Mouse (Mus musculus) hindbrain, embryonic 10.5 days (tissue): ENCODE measurements around the gene Ccdc153. TPM values are rescaled to one million over a fixed set of nuclear protein-coding genes. Genes with fewer than 3 reads are reported as not detected.

Experiments
- DNase-seq: peaks from one replicate; pipeline ENCODE4 v3.0.0-alpha.2; 2017; ENCODE audit warnings: low spot score
- H3K27ac ChIP-seq: fragments of 300-500 bp; sonication (generic); 2 replicates; pipeline ENCODE4 v1.5.1; 2016; ENCODE audit warnings: mild to moderate bottlenecking, moderate library complexity
- H3K27me3 ChIP-seq: fragments of 300-500 bp; sonication (generic); 2 replicates; pipeline ENCODE4 v1.6.1; 2016; ENCODE audit warnings: mild to moderate bottlenecking; ENCODE audit not compliant: poor library complexity, insufficient read depth, severe bottlenecking
- H3K36me3 ChIP-seq: fragments of 300-500 bp; sonication (generic); 2 replicates; pipeline ENCODE4 v1.6.1; 2016; ENCODE audit warnings: mild to moderate bottlenecking, moderate library complexity
- H3K4me1 ChIP-seq: fragments of 300-500 bp; sonication (generic); replicated peaks from 2 replicates; pipeline ENCODE4 v1.6.1; 2016; ENCODE audit warnings: mild to moderate bottlenecking
- H3K4me3 ChIP-seq: fragments of 300-500 bp; sonication (generic); 2 replicates; pipeline ENCODE4 v1.5.1; 2016; ENCODE audit warnings: mild to moderate bottlenecking, moderate library complexity
- H3K9me3 ChIP-seq: fragments of 300-500 bp; sonication (generic); 2 replicates; pipeline ENCODE4 v1.6.1; 2016; ENCODE audit warnings: mild to moderate bottlenecking, moderate library complexity
- WGBS: fragments of 180-500 bp; shearing (Covaris S2); methylation state at CpG from one replicate; pipeline ENCODE4 v1.1.7; 2016; 5-methylcytosine and 5-hydroxymethylcytosine counted together
- polyA plus RNA-seq: library from polyadenylated mRNA; unstranded; fragments of >200 nt; fragmentation: Nextera tagmentation; extraction: Ambion mirVana; gene quantifications from 2 replicates; pipeline ENCODE4 v1.2.1, GENCODE M21; 2016

Gene Ccdc153
- polyA plus RNA-seq, 1 experiment from 2014 or later, result not detected

- peak; percentile 75 for DNase-seq
- WGBS, result 6% methylated on average over 28 of the region's 28 CpGs
- Histone ChIP-seq H3K36me3 (no peaks in the 10 kb centered on the region), H3K27ac (peak overlapping the region; percentile 86), H3K4me3 (peak overlapping the region; percentile 58), H3K9me3 (0 out of 2 replicates have a peak, but pooled peaks cover 2% of the 10 kb centered on the region), H3K4me1 (peaks cover 23% of the 10 kb centered on the region), H3K27me3 (peaks cover 7% of the 10 kb centered on the region; the same call in 1 of the 2 replicates)
These were observed 27.5 kb downstream of the Ccdc153 start for GRCm38 (mm10) chr9:44268027-44268360.

GRCm38 (mm10) chr9:44268432-44268831 lies 28.0 kb downstream of the Ccdc153 start, which contains the start of gene Nlrx1:
Gene Nlrx1, minus strand, starts transcription at chr9:44268599.
- no peak for DNase-seq
- WGBS, result 76% methylated on average over 6 of the region's 6 CpGs
- peak within 1 kb of the TSS; percentile 58 for H3K4me3 ChIP-seq
- peak within 1 kb of the TSS; percentile 86 for H3K27ac ChIP-seq
- H3K36me3 ChIP-seq, result no peaks in the 10 kb centered on the region; the same call in 1 of the 2 replicates
- H3K9me3 ChIP-seq, result 0 out of 2 replicates have a peak, but pooled peaks cover 2% of the 10 kb centered on the region
- H3K4me1 ChIP-seq, result peaks cover 23% of the 10 kb centered on the region
- H3K27me3 ChIP-seq, result peaks cover 7% of the 10 kb centered on the region; the same call in 1 of the 2 replicates

GRCm38 (mm10) chr9:44269077-44269476 lies 28.6 kb downstream of the Ccdc153 start:
- Histone ChIP-seq H3K9me3 (0 out of 2 replicates have a peak, but pooled peaks cover 2% of the 10 kb centered on the region), H3K27ac (no peak overlapping the region), H3K4me1 (peaks cover 23% of the 10 kb centered on the region), H3K36me3 (peaks cover 2% of the 10 kb centered on the region; the same call in 1 of the 2 replicates), H3K27me3 (peaks cover 7% of the 10 kb centered on the region; the same call in 1 of the 2 replicates), H3K4me3 (no peak overlapping the region)
- 76% methylated on average over 3 of the region's 3 CpGs for WGBS
- DNase-seq, result no peak

- Histone ChIP-seq H3K27me3 (peaks cover 7% of the 10 kb centered on the region; the same call in 1 of the 2 replicates), H3K4me1 (peaks cover 19% of the 10 kb centered on the region), H3K4me3 (no peak overlapping the region), H3K36me3 (peaks cover 10% of the 10 kb centered on the region), H3K9me3 (0 out of 2 replicates have a peak, but pooled peaks cover 2% of the 10 kb centered on the region), H3K27ac (no peak overlapping the region)
- WGBS, result 87% methylated on average over 4 of the region's 4 CpGs
- no peak for DNase-seq
These were observed 29.5 kb downstream of the Ccdc153 start for GRCm38 (mm10) chr9:44269973-44270372.

- peaks cover 32% of the 10 kb centered on the region for H3K27me3 ChIP-seq
- no peaks in the 10 kb centered on the region for H3K9me3 ChIP-seq
- no peak for DNase-seq
- peaks cover 20% of the 10 kb centered on the region for H3K36me3 ChIP-seq
- WGBS, result 73% methylated on average over 5 of the region's 5 CpGs
- no peak overlapping the region for H3K4me3 ChIP-seq
- H3K4me1 ChIP-seq, result peaks cover 23% of the 10 kb centered on the region
- no peak overlapping the region for H3K27ac ChIP-seq
These were observed 42.7 kb downstream of the Ccdc153 start for GRCm38 (mm10) chr9:44283183-44283582.

- 5% methylated on average over 6 of the region's 6 CpGs for WGBS
- no peak for DNase-seq
- Histone ChIP-seq H3K9me3 (peaks cover 2% of the 10 kb centered on the region; the same call in 1 of the 2 replicates), H3K27me3 (peaks cover 55% of the 10 kb centered on the region), H3K4me3 (peak overlapping the region; percentile 78), H3K4me1 (peaks cover 35% of the 10 kb centered on the region), H3K36me3 (peaks cover 17% of the 10 kb centered on the region), H3K27ac (peak overlapping the region; percentile 87; the same call in 1 of the 2 replicates)
These were observed 45.9 kb downstream of the Ccdc153 start for GRCm38 (mm10) chr9:44286256-44286850.

- DNase-seq, result no peak
- peaks cover 35% of the 10 kb centered on the region for H3K4me1 ChIP-seq
- peak overlapping the region; percentile 87 for H3K27ac ChIP-seq
- H3K36me3 ChIP-seq, result peaks cover 23% of the 10 kb centered on the region
- H3K27me3 ChIP-seq, result peaks cover 55% of the 10 kb centered on the region
- H3K9me3 ChIP-seq, result peaks cover 2% of the 10 kb centered on the region; the same call in 1 of the 2 replicates
- 8% methylated on average over 11 of the region's 11 CpGs for WGBS
- H3K4me3 ChIP-seq, result peak overlapping the region; percentile 78
These were observed 46.5 kb downstream of the Ccdc153 start for GRCm38 (mm10) chr9:44287003-44287400.

- DNase-seq, result peak; percentile 57
- H3K4me3 ChIP-seq, result peak overlapping the region; percentile 78
- H3K9me3 ChIP-seq, result peaks cover 2% of the 10 kb centered on the region; the same call in 1 of the 2 replicates
- H3K27me3 ChIP-seq, result peaks cover 55% of the 10 kb centered on the region
- peak overlapping the region; percentile 87 for H3K27ac ChIP-seq
- under 1% methylated on average over 47 of the region's 47 CpGs for WGBS
- peaks cover 28% of the 10 kb centered on the region for H3K36me3 ChIP-seq
- peaks cover 35% of the 10 kb centered on the region for H3K4me1 ChIP-seq
These were observed 47.1 kb downstream of the Ccdc153 start for GRCm38 (mm10) chr9:44287401-44288075.

GRCm38 (mm10) chr9:44288076-44288958 lies 47.8 kb downstream of the Ccdc153 start, which contains the start of gene Abcg4:
Gene Abcg4, minus strand, starts transcription at chr9:44288615.
- Histone ChIP-seq H3K4me3 (peak within 1 kb of the TSS; percentile 78), H3K4me1 (peaks cover 35% of the 10 kb centered on the region), H3K27ac (peak within 1 kb of the TSS; percentile 87), H3K9me3 (peaks cover 2% of the 10 kb centered on the region; the same call in 1 of the 2 replicates), H3K36me3 (peaks cover 36% of the 10 kb centered on the region), H3K27me3 (peaks cover 55% of the 10 kb centered on the region)
- peak; percentile 64 for DNase-seq
- under 1% methylated on average over 38 of the region's 38 CpGs for WGBS

GRCm38 (mm10) chr9:44288959-44289291 lies 48.4 kb downstream of the Ccdc153 start:
- peaks cover 42% of the 10 kb centered on the region for H3K36me3 ChIP-seq
- H3K4me3 ChIP-seq, result peak overlapping the region; percentile 78

GRCm38 (mm10) chr9:44292490-44292889 lies 52.0 kb downstream of the Ccdc153 start:
- no peak overlapping the region for H3K27ac ChIP-seq
- H3K9me3 ChIP-seq, result peaks cover 2% of the 10 kb centered on the region; the same call in 1 of the 2 replicates
- no peak overlapping the region for H3K4me3 ChIP-seq
- H3K36me3 ChIP-seq, result peaks cover 76% of the 10 kb centered on the region
- 75% methylated on average over 3 of the region's 3 CpGs for WGBS
- DNase-seq, result peak; percentile 37
- peaks cover 31% of the 10 kb centered on the region for H3K27me3 ChIP-seq
- H3K4me1 ChIP-seq, result peaks cover 19% of the 10 kb centered on the region

More at GRCm38 (mm10) chr9:44288959-44289291, 48.4 kb downstream of the Ccdc153 start:
- DNase-seq, result peak; percentile 29
- H3K27ac ChIP-seq, result peak overlapping the region; percentile 87; the same call in 1 of the 2 replicates
- H3K4me1 ChIP-seq, result peaks cover 35% of the 10 kb centered on the region
- H3K9me3 ChIP-seq, result peaks cover 2% of the 10 kb centered on the region; the same call in 1 of the 2 replicates
- H3K27me3 ChIP-seq, result peaks cover 55% of the 10 kb centered on the region
- WGBS, result 6% methylated on average over 11 of the region's 11 CpGs
